Mouse (Mus musculus): ENCODE measurements around the gene Net1.

- TF ChIP-seq CHD2 (IDR thresholded peaks at IDR 0.05; ENCODE audit: low read depth, low read length) (no peak), HCFC1 (IDR thresholded peaks at IDR 0.05; ENCODE audit: borderline replicate concordance, insufficient read depth, low read length) (no peak), ZNF384 (IDR thresholded peaks at IDR 0.05; ENCODE audit: low read depth, low read length) (no peak), MAFK (IDR thresholded peaks at IDR 0.05; ENCODE audit: insufficient read depth, low read depth, low read length) (no peak), ZC3H11A (IDR thresholded peaks at IDR 0.05; ENCODE audit: borderline replicate concordance, low read depth, low read length) (no peak)
Observed at GRCm38 (mm10) chr13:3899301-3899700, 18.7 kb downstream of the Net1 start.
